Mouse (Mus musculus) MEL (cell line): ENCODE data around the gene Hpgd.

Source experiments
- BHLHE40 ChIP-seq: IDR thresholded peaks from 2 replicates; pipeline ENCODE4 v1.6.1; 2012; ENCODE audit warnings: low read depth, mild to moderate bottlenecking, inconsistent platforms, low read length, improper control_type of control experiment, borderline replicate concordance
- CHD1 ChIP-seq: IDR thresholded peaks from 2 replicates; pipeline ENCODE4 v1.6.1; 2012; ENCODE audit warnings: low read depth, mild to moderate bottlenecking, inconsistent platforms, low read length, improper control_type of control experiment
- CHD2 ChIP-seq: IDR thresholded peaks from 2 replicates; pipeline ENCODE4 v1.6.1; 2011; ENCODE audit warnings: low read length, improper control_type of control experiment
- CTCF ChIP-seq, 3 experiments: IDR thresholded peaks in 2 of 3; conservative IDR thresholded peaks in 1 of 3; 2 replicates each; pipeline ENCODE4 v1.5.1; 2011 to 2012; ENCODE audit warnings: low read length in 3 of 3, low read depth in 2 of 3, mild to moderate bottlenecking in 2 of 3, improper control_type of control experiment in 1 of 3, inconsistent platforms in 1 of 3, mixed read lengths in 1 of 3, moderate library complexity in 1 of 3; ENCODE audit not compliant: control insufficient read depth in 1 of 3, insufficient read depth in 1 of 3, poor library complexity in 1 of 3, severe bottlenecking in 1 of 3
- ELF1 ChIP-seq: IDR thresholded peaks from 2 replicates; pipeline ENCODE4 v1.6.1; 2014; ENCODE audit warnings: low read depth, mild to moderate bottlenecking, inconsistent platforms, low read length, improper control_type of control experiment, moderate library complexity
- MYC ChIP-seq: IDR thresholded peaks from 2 replicates; pipeline ENCODE4 v1.6.1; 2011; ENCODE audit warnings: low read depth, mild to moderate bottlenecking, low read length, improper control_type of control experiment, moderate library complexity
- POLR2AphosphoS2 ChIP-seq: IDR thresholded peaks from 2 replicates; pipeline ENCODE4 v1.6.1; 2011; ENCODE audit warnings: low read length, improper control_type of control experiment
- TAL1 ChIP-seq: IDR thresholded peaks from 2 replicates; pipeline ENCODE4 v1.6.1; 2012; ENCODE audit warnings: mild to moderate bottlenecking, inconsistent platforms, low read length, moderate library complexity, mixed read lengths
- TCF12 ChIP-seq: IDR thresholded peaks from 2 replicates; pipeline ENCODE4 v1.6.1; 2014; ENCODE audit warnings: low read depth, mild to moderate bottlenecking, inconsistent platforms, low read length, improper control_type of control experiment, moderate library complexity
- ZKSCAN1 ChIP-seq: IDR thresholded peaks from 2 replicates; pipeline ENCODE4 v1.6.1; 2012; ENCODE audit warnings: low read depth, mild to moderate bottlenecking, inconsistent platforms, low read length, improper control_type of control experiment, moderate library complexity
- ZMIZ1 ChIP-seq: IDR thresholded peaks from 2 replicates; pipeline ENCODE4 v1.6.1; 2012; ENCODE audit warnings: low read depth, mild to moderate bottlenecking, inconsistent platforms, low read length, improper control_type of control experiment, moderate library complexity
- ZNF384 ChIP-seq: IDR thresholded peaks from 2 replicates; pipeline ENCODE4 v1.6.1; 2012; ENCODE audit warnings: low read depth, mild to moderate bottlenecking, inconsistent platforms, low read length, improper control_type of control experiment

- no peak for TF ChIP-seq CTCF (IDR thresholded peaks at IDR 0.05 in 2 of 3, conservative IDR thresholded peaks at IDR 0.05 in 1 of 3; ENCODE audit: control insufficient read depth in 1 of 3, insufficient read depth in 1 of 3, low read depth in 2 of 3, low read length in 3 of 3, poor library complexity in 1 of 3, severe bottlenecking in 1 of 3)
- TF ChIP-seq BHLHE40: no peak
- TF ChIP-seq TCF12: no peak
- no peak for TF ChIP-seq CHD1
- no peak for TF ChIP-seq MYC
- no peak for TF ChIP-seq ELF1
- TF ChIP-seq POLR2AphosphoS2: no peak
- TF ChIP-seq ZKSCAN1: no peak
- TF ChIP-seq ZNF384: no peak
- no peak for TF ChIP-seq CHD2
- no peak for TF ChIP-seq ZMIZ1
- no peak for TF ChIP-seq TAL1
Measured at GRCm38 (mm10) chr8:56287370-56288072, 6.9 kb upstream of the Hpgd start.
